Mouse (Mus musculus) liver, postnatal 0 days (tissue): ENCODE measurements around the gene Trcg1. TPM values are rescaled to one million over a fixed set of nuclear protein-coding genes. Genes with fewer than 3 reads are reported as not detected.
A peak's percentile ranks its signal among the peaks of the same experiment; 100 is the strongest.

Experiments
- ATAC-seq: fragments of 200-750 bp; cut with Nextera tagmentation; 2 replicates; pipeline ENCODE4 v1.8.0; 2017; ENCODE audit warnings: mild to moderate bottlenecking, moderate library complexity
- DNase-seq: peaks from one replicate; pipeline ENCODE4 v3.0.0-alpha.2; 2016
- H3K27ac ChIP-seq: fragments of 300-500 bp; sonication (generic); 2 replicates; pipeline ENCODE4 v1.5.1; 2014; ENCODE audit warnings: antibody characterized with exemption, moderate library complexity, mild to moderate bottlenecking, low read depth
- H3K27me3 ChIP-seq: fragments of 300-500 bp; sonication (generic); 2 replicates; pipeline ENCODE4 v1.6.1; 2014; ENCODE audit warnings: low read length, control low read depth, mixed read lengths; ENCODE audit not compliant: insufficient read depth
- H3K36me3 ChIP-seq: fragments of 300-500 bp; sonication (generic); replicated peaks from 2 replicates; pipeline ENCODE4 v1.6.1; 2014; ENCODE audit warnings: mild to moderate bottlenecking, control low read depth, low read length, moderate library complexity, mixed read lengths; ENCODE audit not compliant: insufficient read depth
- H3K4me1 ChIP-seq: fragments of 300-500 bp; sonication (generic); 2 replicates; pipeline ENCODE4 v1.6.1; 2014; ENCODE audit warnings: antibody characterized with exemption, mild to moderate bottlenecking, control low read depth; ENCODE audit not compliant: insufficient read depth
- H3K4me2 ChIP-seq: fragments of 300-500 bp; sonication (generic); 2 replicates; pipeline ENCODE4 v1.6.1; 2014; ENCODE audit warnings: low read depth, mild to moderate bottlenecking, low read length, moderate library complexity, mixed read lengths
- H3K4me3 ChIP-seq: fragments of 300-500 bp; sonication (generic); 2 replicates; pipeline ENCODE4 v1.5.1; 2014; ENCODE audit warnings: low read depth, low read length
- H3K9ac ChIP-seq: fragments of 300-500 bp; sonication (generic); replicated peaks from 2 replicates; pipeline ENCODE4 v1.6.1; 2014; ENCODE audit warnings: mild to moderate bottlenecking, moderate library complexity
- H3K9me3 ChIP-seq: fragments of 300-500 bp; sonication (generic); 2 replicates; pipeline ENCODE4 v1.6.1; 2016; ENCODE audit warnings: mild to moderate bottlenecking, control low read depth, low read length, mixed read lengths
- CTCF ChIP-seq: sonication (generic); IDR thresholded peaks from 2 replicates; pipeline ENCODE4 v1.5.1; 2016; ENCODE audit warnings: antibody characterized with exemption, low read depth
- EP300 ChIP-seq: IDR thresholded peaks from 2 replicates; pipeline ENCODE4 v1.6.1; 2016; ENCODE audit warnings: antibody characterized with exemption, low read depth, mild to moderate bottlenecking
- WGBS: fragments of 180-500 bp; shearing (Covaris S2); extraction: QIAGEN DNeasy Blood & Tissue Kit; methylation state at CpG from one replicate; pipeline ENCODE4 v1.1.7; 2014; ENCODE audit not compliant: insufficient replicate concordance; 5-methylcytosine and 5-hydroxymethylcytosine counted together
- polyA plus RNA-seq: library from polyadenylated mRNA; unstranded; fragments of >200 nt; fragmentation: Nextera tagmentation; extraction: Ambion mirVana; gene quantifications from 2 replicates; pipeline ENCODE4 v1.2.1, GENCODE M21; 2015

Trcg1 gene
- polyA plus RNA-seq, 1 experiment from 2014 or later = not detected

DNA sequence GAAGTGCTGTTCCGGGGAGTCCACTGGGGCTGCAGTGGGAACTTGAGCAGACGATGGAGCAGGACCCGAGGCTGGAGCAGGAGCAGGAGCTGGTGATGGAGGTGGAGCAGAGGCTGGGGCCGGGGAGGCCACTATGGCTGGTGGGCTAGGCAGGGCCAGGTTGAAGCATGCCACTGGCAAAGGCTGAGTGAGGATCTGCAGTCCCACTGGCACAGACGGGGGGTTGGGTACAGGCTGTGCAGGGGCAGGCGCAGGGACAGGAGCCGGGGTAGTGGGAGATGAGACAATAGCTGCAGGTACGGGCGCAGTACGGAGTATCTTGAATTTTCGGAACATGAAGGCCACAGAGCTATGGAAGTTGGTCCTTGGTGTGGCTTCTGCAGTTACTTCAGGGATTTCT is 20.5 kb downstream of the Trcg1 start:
- Histone ChIP-seq H3K36me3 (peaks cover 67% of the 10 kb centered on the region), H3K4me1 (peaks cover 18% of the 10 kb centered on the region), H3K4me2 (no peak overlapping the region), H3K9me3 (no peaks in the 10 kb centered on the region), H3K9ac (no peak overlapping the region), H3K27ac (no peak overlapping the region), H3K27me3 (no peaks in the 10 kb centered on the region), H3K4me3 (no peak overlapping the region)
- DNase-seq = no peak
- ATAC-seq = no peak
- no peak for TF ChIP-seq EP300
- no peak for TF ChIP-seq CTCF
- 95% methylated on average over 11 of the region's 11 CpGs for WGBS

DNA sequence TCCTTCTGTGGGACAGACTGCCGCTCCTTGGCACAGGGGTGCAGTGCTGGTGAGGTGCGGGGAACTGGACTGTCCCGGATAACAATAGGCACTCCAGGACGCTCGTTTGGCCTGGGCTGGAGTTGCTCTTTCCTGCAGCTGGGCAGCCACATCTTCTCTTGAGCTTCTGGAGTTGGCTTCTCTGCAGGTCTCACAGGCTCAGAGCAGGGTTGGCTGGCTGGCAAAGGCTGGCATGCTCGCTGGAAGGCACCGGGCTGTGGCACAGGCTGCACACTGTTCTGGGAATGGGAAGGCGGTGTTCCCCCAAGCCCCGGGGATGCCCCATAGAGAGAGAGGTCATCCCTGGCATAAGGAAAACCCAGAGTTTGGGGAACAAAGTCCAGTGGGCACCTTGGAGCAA is 21.3 kb downstream of the Trcg1 start:
- no peak overlapping the region for H3K4me2 ChIP-seq
- peaks cover 59% of the 10 kb centered on the region for H3K36me3 ChIP-seq
- DNase-seq (no peak), ATAC-seq (no peak)
- H3K4me1 ChIP-seq = peaks cover 18% of the 10 kb centered on the region
- H3K27me3 ChIP-seq = no peaks in the 10 kb centered on the region
- 94% methylated on average over 9 of the region's 9 CpGs for WGBS
- H3K27ac ChIP-seq = no peak overlapping the region
- H3K9me3 ChIP-seq = no peaks in the 10 kb centered on the region
- H3K4me3 ChIP-seq = no peak overlapping the region
- no peak overlapping the region for H3K9ac ChIP-seq
- no peak for TF ChIP-seq EP300
- TF ChIP-seq CTCF = no peak

GRCm38 (mm10) chr9:57259736-57260135 is 23.4 kb downstream of the Trcg1 start:
- 1% methylated on average over 3 of the region's 3 CpGs for WGBS
- Histone ChIP-seq H3K27me3 (no peaks in the 10 kb centered on the region), H3K9ac (no peak overlapping the region), H3K36me3 (peaks cover 41% of the 10 kb centered on the region), H3K4me1 (peaks cover 19% of the 10 kb centered on the region), H3K4me3 (peak overlapping the region; percentile 81; the same call in 1 of the 2 replicates), H3K27ac (peak overlapping the region; percentile 93; the same call in 1 of the 2 replicates), H3K9me3 (no peaks in the 10 kb centered on the region), H3K4me2 (peak overlapping the region; percentile 91)
- DNase-seq = peak; percentile 94
- TF ChIP-seq CTCF (peak; percentile 100), EP300 (no peak)
- peak; percentile 26 for ATAC-seq

DNA sequence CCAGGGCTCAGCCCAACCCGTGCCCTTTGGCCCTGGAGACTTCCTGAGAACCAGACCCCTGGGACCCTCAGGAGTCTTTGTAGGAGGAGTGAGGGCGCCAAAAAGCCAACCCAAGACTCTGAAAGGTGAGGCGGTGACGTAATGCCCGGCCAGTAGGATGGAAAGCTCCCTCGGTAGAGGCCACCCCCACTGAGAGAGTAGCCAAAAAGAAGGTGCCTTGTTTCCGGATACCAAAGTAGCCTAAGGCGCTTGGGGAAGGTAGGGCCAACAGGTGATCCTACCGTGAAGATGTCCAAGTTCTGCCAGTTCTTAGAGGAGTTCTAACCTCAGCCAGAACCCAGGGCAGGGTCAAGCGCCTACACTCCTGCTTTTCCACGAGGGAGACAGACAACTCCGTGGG is 24.6 kb downstream of the Trcg1 start:
- Histone ChIP-seq H3K9me3 (no peaks in the 10 kb centered on the region), H3K4me2 (peak overlapping the region; percentile 91), H3K9ac (peak overlapping the region; percentile 94), H3K27ac (peak overlapping the region; percentile 93), H3K4me1 (peaks cover 26% of the 10 kb centered on the region), H3K4me3 (peak overlapping the region; percentile 81), H3K36me3 (peaks cover 33% of the 10 kb centered on the region), H3K27me3 (no peaks in the 10 kb centered on the region)
- TF ChIP-seq CTCF (no peak), EP300 (no peak)
- 17% methylated on average over 12 of the region's 12 CpGs for WGBS
- ATAC-seq (no peak), DNase-seq (peak; percentile 53)

DNA sequence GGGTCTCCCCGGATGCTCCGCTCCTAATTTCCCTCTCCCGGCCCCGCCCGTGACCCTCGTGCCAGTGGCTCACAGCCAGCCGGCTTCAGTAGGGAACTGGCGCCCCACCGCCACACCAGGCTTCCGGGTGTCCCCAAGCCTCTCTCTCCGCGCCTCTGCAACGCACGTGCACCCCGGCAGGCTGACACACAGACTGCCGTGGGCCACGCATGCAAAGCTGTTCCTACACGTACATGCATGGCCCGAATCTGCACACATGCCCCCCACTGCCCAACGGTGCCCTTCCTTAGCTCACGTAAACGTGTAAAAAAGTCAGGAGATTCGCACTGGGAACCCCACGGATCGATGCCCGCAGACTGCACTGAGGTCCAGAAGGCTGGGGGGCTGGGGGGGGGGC is 25.2 kb downstream of the Trcg1 start:
- DNase-seq (peak; percentile 78), ATAC-seq (peak; percentile 28)
- WGBS = under 1% methylated on average over 26 of the region's 26 CpGs
- peak overlapping the region; percentile 81 for H3K4me3 ChIP-seq
- peaks cover 26% of the 10 kb centered on the region for H3K4me1 ChIP-seq
- TF ChIP-seq EP300 (no peak), CTCF (no peak)
- peaks cover 28% of the 10 kb centered on the region for H3K36me3 ChIP-seq
- no peaks in the 10 kb centered on the region for H3K9me3 ChIP-seq
- peak overlapping the region; percentile 91 for H3K4me2 ChIP-seq
- no peaks in the 10 kb centered on the region for H3K27me3 ChIP-seq
- H3K9ac ChIP-seq = peak overlapping the region; percentile 94
- H3K27ac ChIP-seq = peak overlapping the region; percentile 93

GRCm38 (mm10) chr9:57261913-57262794 is 25.8 kb downstream of the Trcg1 start, which contains the start of gene 1700017B05Rik:
Gene 1700017B05Rik (minus strand): TSS chr9:57262612.
- Histone ChIP-seq H3K4me1 (peaks cover 26% of the 10 kb centered on the region), H3K4me2 (peak within 1 kb of the TSS; percentile 91), H3K9me3 (no peaks in the 10 kb centered on the region), H3K9ac (peak within 1 kb of the TSS; percentile 94), H3K27me3 (no peaks in the 10 kb centered on the region), H3K27ac (peak within 1 kb of the TSS; percentile 93), H3K36me3 (peaks cover 21% of the 10 kb centered on the region), H3K4me3 (peak within 1 kb of the TSS; percentile 81)
- ATAC-seq (peak; percentile 86), DNase-seq (peak; percentile 92)
- WGBS = under 1% methylated on average over 73 of the region's 87 CpGs
- no peak for TF ChIP-seq EP300
- peak; percentile 81 for TF ChIP-seq CTCF
